Mouse (Mus musculus): ENCODE results near the gene Tubb1. TPM values are rescaled to one million over a fixed set of nuclear protein-coding genes. Genes with fewer than 3 reads are reported as not detected.

Tubb1 gene
- polyA plus RNA-seq, 1 experiment = 0.07 TPM

DNA sequence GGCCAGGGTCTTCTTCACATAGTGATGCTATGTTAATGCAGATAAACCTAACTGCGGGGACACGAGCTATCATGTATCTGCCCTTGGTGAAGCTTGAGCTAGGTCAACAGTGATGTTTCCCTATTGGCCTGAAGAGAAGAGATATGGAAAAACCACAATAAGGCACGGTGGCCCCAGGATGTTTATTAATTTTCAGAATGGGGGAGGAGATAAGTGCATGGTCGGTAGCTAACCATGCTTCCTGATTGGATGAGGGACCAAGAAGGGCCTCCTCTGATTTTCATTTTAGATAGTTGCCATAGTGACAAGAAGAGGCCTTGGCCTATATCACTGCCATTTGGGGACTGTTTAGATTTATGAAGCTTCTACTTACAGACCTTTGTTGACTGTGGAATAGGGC, 19.8 kb downstream of the Tubb1 start:
- Histone ChIP-seq H3K27me3 (ENCODE audit: control insufficient read depth, insufficient read depth, low read length) (no peaks in the 10 kb centered on the region), H3K27ac (ENCODE audit: insufficient read depth, low read length) (no peak overlapping the region), H3K4me1 (ENCODE audit: control insufficient read depth, insufficient read depth, low read length) (peaks cover 2% of the 10 kb centered on the region; the same call in 1 of the 2 replicates), H3K4me3 (replicated peaks; ENCODE audit: insufficient read depth, low read depth, low read length) (no peak overlapping the region)
- TF ChIP-seq POLR2A (IDR thresholded peaks at IDR 0.05; ENCODE audit: borderline replicate concordance, insufficient read depth, low read length) (no peak), CTCF (IDR thresholded peaks at IDR 0.05; ENCODE audit: borderline replicate concordance, insufficient read depth, low read depth, low read length) (no peak)
- 91% methylated on average over 4 of the region's 4 CpGs for WGBS
- no peak for DNase-seq

DNA sequence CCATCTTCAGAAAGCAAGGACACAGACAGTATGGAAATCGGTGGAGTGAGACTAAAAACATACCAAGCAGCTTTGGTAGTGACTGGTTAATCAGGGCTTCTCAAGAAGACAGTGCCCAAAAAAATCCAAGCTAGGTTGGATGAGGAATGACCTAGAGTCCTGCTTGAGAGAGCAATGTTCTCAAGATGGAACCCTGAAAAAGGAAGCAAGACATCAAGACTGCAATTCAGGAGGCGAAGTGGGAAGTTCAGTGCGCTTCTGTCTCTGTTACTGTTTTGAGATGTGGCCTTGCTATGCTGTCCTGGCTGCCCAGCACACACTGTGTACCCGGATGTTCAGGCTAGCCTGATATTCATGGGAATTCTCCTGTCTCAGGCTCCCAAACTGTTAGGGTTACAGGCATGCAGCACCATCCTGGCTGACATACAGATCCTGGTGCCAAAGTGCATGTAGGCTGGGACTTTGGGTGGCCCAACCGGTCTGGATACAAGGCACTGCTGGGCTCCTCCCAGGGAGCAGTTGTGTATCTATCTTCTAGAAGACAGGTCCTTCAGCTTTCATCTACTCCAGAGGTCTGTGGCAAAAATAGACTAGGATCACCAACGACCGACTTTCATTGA, 20.4 kb downstream of the Tubb1 start:
- no peaks in the 10 kb centered on the region for H3K27me3 ChIP-seq (ENCODE audit: control insufficient read depth, insufficient read depth, low read length)
- DNase-seq = no peak
- no peak overlapping the region for H3K27ac ChIP-seq (ENCODE audit: insufficient read depth, low read length)
- no peak overlapping the region for H3K4me3 ChIP-seq (replicated peaks; ENCODE audit: insufficient read depth, low read depth, low read length)
- peaks cover 2% of the 10 kb centered on the region; the same call in 1 of the 2 replicates for H3K4me1 ChIP-seq (ENCODE audit: control insufficient read depth, insufficient read depth, low read length)
- 89% methylated on average over 7 of the region's 7 CpGs for WGBS
- no peak for TF ChIP-seq POLR2A (IDR thresholded peaks at IDR 0.05; ENCODE audit: borderline replicate concordance, insufficient read depth, low read length)
- no peak for TF ChIP-seq CTCF (IDR thresholded peaks at IDR 0.05; ENCODE audit: borderline replicate concordance, insufficient read depth, low read depth, low read length)

DNA sequence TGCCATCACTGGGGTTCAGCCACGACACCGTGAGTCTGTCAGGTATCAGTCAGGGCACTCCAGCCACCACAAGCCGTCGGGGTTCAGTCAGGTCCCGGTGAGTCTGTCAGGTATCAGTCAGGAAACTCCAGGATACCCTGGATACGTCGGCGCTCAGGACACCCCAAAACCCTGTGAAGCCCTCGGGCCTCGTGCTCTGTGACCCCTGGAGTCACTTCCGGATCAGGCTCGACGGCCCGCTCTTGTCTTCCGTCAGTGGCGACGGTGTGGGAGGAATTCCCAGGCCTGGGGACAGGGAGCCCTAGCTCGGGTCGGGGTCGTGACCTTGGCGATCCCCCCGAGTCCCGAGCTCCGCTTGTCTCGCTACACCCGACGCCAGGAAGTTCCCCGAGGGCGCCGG, 21.9 kb downstream of the Tubb1 start:
- peak overlapping the region; percentile 28; the same call in 1 of the 2 replicates for H3K27ac ChIP-seq (ENCODE audit: insufficient read depth, low read length)

DNA sequence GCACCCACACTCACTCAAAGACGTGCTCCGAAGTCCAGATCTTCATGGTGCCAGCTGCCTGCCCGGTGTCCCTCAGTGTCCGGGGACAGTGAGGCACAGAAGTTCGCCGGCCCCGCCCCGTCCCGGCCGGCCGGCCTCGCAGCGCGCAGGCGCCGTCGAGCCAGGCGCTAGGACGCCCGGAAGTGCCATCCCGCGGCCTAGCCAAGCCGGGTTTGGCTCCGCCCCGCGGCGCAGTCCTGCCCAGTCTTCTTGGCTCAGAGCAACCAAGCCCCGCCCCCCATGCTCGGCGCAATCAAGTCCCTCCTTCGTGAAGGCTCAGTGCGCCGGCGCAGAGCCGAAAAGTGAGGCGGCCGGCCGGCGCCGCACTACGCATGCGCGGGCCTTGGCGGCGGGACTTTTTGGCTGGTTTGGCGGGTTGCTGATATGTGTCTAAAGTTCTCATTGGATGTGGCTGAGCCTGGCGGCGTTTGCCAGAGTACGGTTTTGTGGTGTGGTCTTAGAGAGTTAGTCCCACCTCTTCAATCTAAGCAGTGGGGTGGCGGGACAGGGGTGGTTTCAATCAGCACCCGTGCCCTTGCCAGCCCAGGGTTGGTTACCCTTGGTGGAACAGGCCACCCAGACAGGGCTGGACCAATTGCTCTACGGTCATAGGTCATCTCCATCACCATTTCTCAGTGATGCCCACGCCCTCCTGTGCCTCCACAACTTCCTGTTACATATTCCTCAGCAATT, 22.5 kb downstream of the Tubb1 start, which contains the start of gene Prelid3b:
Prelid3b (minus strand) TSS at position 264 of the 732 bp plus-strand sequence.
- Histone ChIP-seq H3K4me3 (replicated peaks; ENCODE audit: insufficient read depth, low read depth, low read length) (peak within 1 kb of the TSS; percentile 80), H3K4me1 (ENCODE audit: control insufficient read depth, insufficient read depth, low read length) (peaks cover 2% of the 10 kb centered on the region; the same call in 1 of the 2 replicates), H3K27ac (ENCODE audit: insufficient read depth, low read length) (peak within 1 kb of the TSS; percentile 28; the same call in 1 of the 2 replicates), H3K27me3 (ENCODE audit: control insufficient read depth, insufficient read depth, low read length) (no peaks in the 10 kb centered on the region)
- TF ChIP-seq POLR2A (IDR thresholded peaks at IDR 0.05; ENCODE audit: borderline replicate concordance, insufficient read depth, low read length) (peak; percentile 57; the same call in 1 of the 2 replicates), CTCF (IDR thresholded peaks at IDR 0.05; ENCODE audit: borderline replicate concordance, insufficient read depth, low read depth, low read length) (no peak)
- peak; percentile 98 for DNase-seq
- WGBS = 1% methylated on average over 53 of the region's 53 CpGs

More for the DNA sequence above, 21.9 kb downstream of the Tubb1 start:
- DNase-seq = no peak
- WGBS = 6% methylated on average over 30 of the region's 30 CpGs
- no peaks in the 10 kb centered on the region for H3K27me3 ChIP-seq (ENCODE audit: control insufficient read depth, insufficient read depth, low read length)
- no peak for TF ChIP-seq CTCF (IDR thresholded peaks at IDR 0.05; ENCODE audit: borderline replicate concordance, insufficient read depth, low read depth, low read length)
- TF ChIP-seq POLR2A (IDR thresholded peaks at IDR 0.05; ENCODE audit: borderline replicate concordance, insufficient read depth, low read length) = no peak
- H3K4me1 ChIP-seq (ENCODE audit: control insufficient read depth, insufficient read depth, low read length) = peaks cover 2% of the 10 kb centered on the region; the same call in 1 of the 2 replicates
- H3K4me3 ChIP-seq (replicated peaks; ENCODE audit: insufficient read depth, low read depth, low read length) = peak overlapping the region; percentile 80

DNA sequence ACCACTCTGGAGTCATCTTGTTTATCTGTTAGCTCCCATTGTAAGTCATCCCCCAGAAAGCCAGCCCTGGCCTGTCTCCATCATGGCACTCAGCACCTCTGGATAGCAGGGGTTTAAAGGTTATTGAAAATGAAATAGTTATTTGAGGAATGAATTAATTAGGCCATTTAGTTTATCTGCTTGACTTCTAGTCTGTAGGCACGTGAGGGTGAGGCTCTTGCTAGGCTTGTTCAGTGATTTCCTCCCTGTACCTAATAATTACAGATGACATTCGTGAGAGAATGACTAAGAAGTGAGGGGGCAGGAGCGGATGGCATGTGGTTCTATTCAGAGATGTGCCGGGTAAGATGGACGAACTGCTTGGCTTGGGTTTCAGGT, 23.0 kb downstream of the Tubb1 start:
- Histone ChIP-seq H3K4me1 (ENCODE audit: control insufficient read depth, insufficient read depth, low read length) (peaks cover 2% of the 10 kb centered on the region; the same call in 1 of the 2 replicates), H3K4me3 (replicated peaks; ENCODE audit: insufficient read depth, low read depth, low read length) (peak overlapping the region; percentile 80), H3K27me3 (ENCODE audit: control insufficient read depth, insufficient read depth, low read length) (no peaks in the 10 kb centered on the region), H3K27ac (ENCODE audit: insufficient read depth, low read length) (no peak overlapping the region)
- no peak for DNase-seq
- TF ChIP-seq POLR2A (IDR thresholded peaks at IDR 0.05; ENCODE audit: borderline replicate concordance, insufficient read depth, low read length) (no peak), CTCF (IDR thresholded peaks at IDR 0.05; ENCODE audit: borderline replicate concordance, insufficient read depth, low read depth, low read length) (no peak)
- 82% methylated on average over 5 of the region's 5 CpGs for WGBS

DNA sequence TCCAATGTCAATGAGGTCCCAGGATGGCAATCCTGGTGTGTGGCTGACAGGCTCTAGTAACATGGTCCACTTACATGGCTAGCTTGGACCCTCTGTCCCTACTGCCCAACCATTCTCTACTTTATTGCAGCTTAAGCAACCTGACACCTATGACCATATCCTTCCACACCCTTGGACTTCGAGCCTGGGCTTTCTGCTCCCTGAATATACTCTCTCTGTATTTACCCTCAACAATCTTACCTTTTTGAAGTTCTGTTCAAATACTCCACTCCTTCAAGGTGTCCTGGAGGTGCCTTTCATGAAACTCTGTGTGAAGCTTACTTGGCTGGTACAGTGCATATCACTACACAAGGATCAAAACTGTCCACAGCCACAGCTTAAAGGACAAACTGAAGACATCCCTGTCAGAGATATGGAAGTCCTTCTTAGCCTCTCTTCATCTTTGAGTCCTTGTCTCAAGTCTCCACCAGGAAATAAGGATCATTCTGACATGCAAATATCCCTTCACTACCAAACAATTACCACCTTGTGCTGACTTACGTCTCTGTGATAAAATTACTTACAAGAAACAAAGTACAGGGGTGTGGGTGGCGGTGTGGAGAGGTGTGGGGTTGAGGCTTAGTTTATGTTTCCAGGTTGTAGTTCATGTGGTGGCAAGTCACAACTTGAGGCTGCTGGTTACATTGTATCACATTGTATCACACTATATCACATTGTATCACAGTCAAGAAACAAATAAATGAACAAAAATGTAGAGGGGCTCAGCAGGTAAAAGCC, 27.2 kb downstream of the Tubb1 start:
- no peak for DNase-seq
- TF ChIP-seq POLR2A (IDR thresholded peaks at IDR 0.05; ENCODE audit: borderline replicate concordance, insufficient read depth, low read length) = no peak
- TF ChIP-seq CTCF (IDR thresholded peaks at IDR 0.05; ENCODE audit: borderline replicate concordance, insufficient read depth, low read depth, low read length) = no peak

DNA sequence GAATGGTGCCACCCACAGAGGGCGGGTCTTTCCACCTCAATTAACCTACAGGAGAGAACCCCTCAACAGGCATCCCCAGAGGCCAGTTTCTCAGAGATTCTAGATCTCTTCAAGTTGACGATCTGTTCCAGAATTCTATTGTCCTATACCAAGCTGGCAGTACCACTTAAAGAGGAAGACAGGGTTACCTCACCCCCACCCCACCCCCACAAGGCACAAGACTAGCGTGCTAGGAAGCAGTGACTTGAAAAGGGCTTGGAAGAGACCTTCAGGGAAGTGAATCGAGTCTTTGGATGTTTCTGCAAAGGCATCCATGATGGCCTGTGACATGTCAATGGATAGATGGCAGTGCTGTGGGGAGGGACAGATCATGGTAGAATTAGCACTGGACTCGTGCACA, 28.3 kb downstream of the Tubb1 start:
- no peak for DNase-seq
- WGBS = 61% methylated on average over 5 of the region's 5 CpGs

More for the DNA sequence above, 27.2 kb downstream of the Tubb1 start:
- Histone ChIP-seq H3K27me3 (ENCODE audit: control insufficient read depth, insufficient read depth, low read length) (no peaks in the 10 kb centered on the region), H3K27ac (ENCODE audit: insufficient read depth, low read length) (no peak overlapping the region), H3K4me1 (ENCODE audit: control insufficient read depth, insufficient read depth, low read length) (peaks cover 2% of the 10 kb centered on the region; the same call in 1 of the 2 replicates), H3K4me3 (replicated peaks; ENCODE audit: insufficient read depth, low read depth, low read length) (no peak overlapping the region)
- 79% methylated on average over 3 of the region's 3 CpGs for WGBS

More for the DNA sequence above, 28.3 kb downstream of the Tubb1 start:
- Histone ChIP-seq H3K4me1 (ENCODE audit: control insufficient read depth, insufficient read depth, low read length) (no peaks in the 10 kb centered on the region), H3K4me3 (replicated peaks; ENCODE audit: insufficient read depth, low read depth, low read length) (no peak overlapping the region), H3K27me3 (ENCODE audit: control insufficient read depth, insufficient read depth, low read length) (no peaks in the 10 kb centered on the region), H3K27ac (ENCODE audit: insufficient read depth, low read length) (no peak overlapping the region)
- TF ChIP-seq POLR2A (IDR thresholded peaks at IDR 0.05; ENCODE audit: borderline replicate concordance, insufficient read depth, low read length) (no peak), CTCF (IDR thresholded peaks at IDR 0.05; ENCODE audit: borderline replicate concordance, insufficient read depth, low read depth, low read length) (no peak)
